Mouse (Mus musculus): ENCODE results near the gene Nrxn2.

GRCm38 (mm10) chr19:6530359-6530758 lies 111.8 kb downstream of the Nrxn2 start:
- TF ChIP-seq POLR2A (IDR thresholded peaks at IDR 0.05; ENCODE audit: insufficient read depth, low read length) (no peak), CTCF (IDR thresholded peaks at IDR 0.05; ENCODE audit: low read depth, low read length) (no peak), EP300 (IDR thresholded peaks at IDR 0.05; ENCODE audit: insufficient read depth, low read depth, low read length) (no peak)

All from ES-Bruce4 (cell line).